Mouse (Mus musculus) retina, embryonic 14.5 days (tissue): Measurements from ENCODE around the gene Clip2.

ENCODE experiments used
- DNase-seq: peaks from one replicate; pipeline ENCODE4 v3.0.0-alpha.2; 2015; ENCODE audit warnings: low spot score

The Clip2 gene

DNA sequence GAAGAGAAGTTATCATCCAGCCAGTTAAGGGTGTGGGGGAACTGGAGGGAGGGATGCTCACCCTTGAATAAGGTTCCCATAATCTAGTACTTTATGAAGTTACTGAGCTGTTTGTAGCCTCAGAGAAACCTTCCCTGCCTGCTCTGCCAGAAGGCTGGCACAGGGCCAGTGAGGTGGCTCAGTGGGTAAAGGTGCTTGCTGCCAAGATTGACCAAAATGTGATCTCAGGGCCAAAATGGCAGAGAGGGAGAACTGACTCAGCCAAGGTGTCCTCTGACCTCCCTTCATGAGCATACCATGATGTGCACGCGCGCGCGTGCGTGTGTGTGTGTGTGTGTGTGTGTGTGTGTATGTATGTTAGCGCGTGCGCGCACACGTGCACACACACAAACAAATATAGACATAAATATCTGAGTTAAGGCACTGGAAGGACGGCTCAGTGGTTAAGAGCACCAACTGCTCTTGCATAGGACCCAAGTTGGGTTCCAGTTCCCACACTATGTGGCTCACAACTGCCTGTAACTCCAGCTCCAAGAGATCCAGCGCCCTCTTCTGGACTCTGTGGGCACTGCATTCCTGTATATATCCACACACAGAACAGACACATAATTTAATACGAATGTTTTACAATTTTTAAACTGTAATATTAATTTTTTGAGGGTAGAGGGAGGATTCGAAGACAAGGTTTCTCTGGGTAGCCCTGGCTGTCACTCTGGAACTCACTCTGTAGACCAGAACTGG lies 26.1 kb downstream of the Clip2 start:
- no peak for DNase-seq

DNA sequence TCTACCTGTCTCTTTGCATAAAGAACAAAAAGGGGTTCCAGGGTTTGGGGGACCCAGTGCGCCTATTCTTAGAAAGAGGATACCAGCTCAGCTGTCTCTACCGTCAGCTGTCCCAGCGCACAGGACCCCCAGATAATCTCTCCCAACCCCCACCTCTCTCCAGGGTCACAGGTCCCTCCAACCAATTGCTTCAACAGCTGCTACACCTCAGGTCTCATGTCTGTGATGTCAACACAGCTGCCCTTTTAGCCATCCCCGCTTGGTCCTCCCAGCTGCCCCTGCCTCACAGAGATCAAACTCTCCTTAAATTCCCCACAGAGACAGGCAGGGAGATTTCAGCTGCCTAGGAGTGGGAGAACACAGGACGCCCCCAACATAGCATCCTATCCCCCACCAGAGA lies 28.5 kb downstream of the Clip2 start:
- DNase-seq: no peak

DNA sequence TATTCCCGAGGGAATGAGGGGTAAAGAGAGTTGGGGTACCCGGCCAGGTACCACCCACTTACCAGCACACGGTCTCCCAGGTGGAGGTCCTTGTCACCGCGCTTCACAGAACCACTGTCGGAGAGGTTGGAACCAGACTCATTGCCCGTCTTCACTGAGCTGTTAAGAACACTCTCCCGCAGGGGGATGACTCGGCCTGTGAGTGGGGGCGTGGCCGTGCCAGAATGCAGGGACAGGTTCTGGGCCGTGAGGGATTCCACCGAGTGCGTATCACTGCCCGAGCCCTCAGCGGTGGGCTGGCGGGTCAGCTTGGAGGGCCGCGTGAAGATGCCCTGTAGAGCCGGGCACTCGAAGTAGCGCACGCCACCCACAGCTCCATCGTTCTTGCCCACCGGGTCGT lies 29.7 kb downstream of the Clip2 start:
- DNase-seq: no peak

DNA sequence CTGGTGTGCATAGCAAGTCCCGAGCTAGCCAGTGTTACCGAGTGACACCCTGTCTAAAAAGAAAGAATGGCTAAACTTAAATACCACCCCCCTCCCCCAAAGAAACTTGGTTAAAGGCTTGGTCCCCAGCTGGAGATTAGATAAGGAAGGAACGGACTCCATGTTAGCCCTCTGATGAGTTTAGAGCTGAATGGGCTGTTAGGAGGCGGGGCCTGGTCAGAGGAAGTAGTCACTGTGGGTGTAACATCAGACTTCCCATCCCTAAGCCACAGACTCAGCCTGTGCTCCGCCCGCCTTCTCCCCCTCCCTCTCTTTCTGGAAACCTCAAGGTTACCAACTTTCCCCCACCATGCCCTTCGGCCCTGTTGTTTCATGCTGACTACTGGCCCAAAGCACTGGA lies 30.4 kb downstream of the Clip2 start:
- no peak for DNase-seq

DNA sequence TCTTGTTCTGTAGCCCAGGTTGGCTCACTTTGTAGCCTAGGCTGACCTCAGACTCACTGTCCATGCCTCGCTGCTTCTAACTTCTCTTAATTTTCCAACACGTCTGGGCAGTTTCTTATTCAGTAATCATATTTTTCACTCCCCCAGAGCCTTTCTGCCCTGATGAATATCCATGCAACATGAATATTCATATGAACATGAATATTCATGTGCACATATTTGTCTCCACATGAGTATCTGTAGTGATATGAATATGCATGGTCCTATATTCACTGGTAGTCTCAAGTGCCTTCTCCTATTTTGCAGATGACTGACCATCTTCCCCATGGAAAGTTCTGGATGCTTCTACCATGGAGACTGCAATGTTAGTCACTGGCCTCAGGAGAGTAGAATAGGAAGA lies 31.1 kb downstream of the Clip2 start:
- no peak for DNase-seq

DNA sequence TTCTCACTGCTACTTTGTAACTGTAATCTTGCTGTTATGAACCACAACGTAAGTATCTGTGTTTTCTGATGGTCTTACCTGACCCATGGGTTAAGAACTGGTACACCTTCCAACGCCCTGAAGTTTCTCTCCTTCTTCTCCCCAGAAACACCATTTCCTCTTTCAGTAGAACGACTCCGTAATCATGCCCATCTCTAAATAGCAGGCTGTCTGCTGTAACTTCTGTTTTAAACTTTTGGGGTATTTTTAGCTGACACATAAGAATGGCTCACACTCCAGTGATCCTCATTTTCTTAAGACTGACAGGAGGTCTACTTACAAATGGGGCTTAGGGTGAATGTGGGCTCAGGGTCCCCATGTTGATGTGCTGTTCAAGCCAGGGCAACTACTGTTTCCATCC lies 32.1 kb downstream of the Clip2 start:
- no peak for DNase-seq

DNA sequence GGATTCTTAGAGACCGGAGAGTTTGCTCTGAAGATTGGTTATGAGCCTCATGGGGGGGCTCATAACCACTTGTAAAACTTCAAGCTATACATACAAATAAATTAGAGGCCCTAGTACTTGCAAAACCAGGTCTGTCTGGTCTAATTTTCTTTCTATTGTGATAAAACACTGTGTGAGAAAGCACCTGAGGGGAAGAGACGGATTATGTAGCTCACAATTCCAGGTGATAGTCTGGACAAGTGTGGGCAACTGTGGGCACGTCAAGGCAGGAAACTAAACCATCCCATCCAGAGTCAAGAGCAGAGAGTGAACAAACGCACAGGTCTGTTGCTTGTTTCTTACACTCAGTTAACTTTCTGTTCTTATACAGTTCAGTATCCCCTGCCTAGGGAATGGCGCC lies 32.8 kb downstream of the Clip2 start:
- no peak for DNase-seq

DNA sequence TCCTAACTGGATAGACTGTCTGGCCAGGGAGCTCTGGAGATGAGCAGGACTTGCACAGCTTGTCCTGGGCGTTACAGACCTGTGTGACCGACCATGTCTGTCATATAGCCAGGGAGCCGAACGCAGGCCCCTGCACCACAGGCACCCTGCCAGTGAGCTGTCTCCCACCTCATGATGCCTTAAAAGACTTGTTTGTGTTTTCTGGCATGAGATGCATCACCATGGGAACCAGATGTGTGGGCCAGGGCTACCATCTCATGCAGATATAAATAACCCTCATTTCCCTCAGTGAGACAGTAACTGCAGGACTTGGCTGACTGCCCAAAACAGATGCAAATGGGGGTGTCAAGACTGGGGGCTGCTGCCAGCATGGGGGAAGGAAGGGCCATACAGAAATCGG lies 40.1 kb downstream of the Clip2 start:
- DNase-seq: no peak

DNA sequence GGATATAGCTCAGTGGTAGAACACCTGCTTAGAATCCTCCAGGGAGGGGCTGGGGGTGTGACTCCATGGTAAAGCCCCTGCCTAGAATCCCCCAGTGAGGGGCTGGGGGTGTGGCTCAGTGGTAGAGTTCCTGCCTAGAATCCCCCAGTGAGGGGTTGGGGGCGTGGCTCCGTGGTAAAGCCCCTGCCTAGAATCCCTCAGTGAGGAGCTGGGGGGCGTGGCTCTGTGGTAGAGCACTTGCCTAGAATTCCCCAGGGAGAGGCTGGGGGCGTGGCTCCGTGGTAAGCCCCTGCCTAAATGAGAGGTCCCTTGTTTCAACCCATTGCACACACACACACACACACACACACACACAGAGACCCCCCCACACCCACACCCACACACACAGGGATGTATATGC lies 42.0 kb downstream of the Clip2 start:
- no peak for DNase-seq

DNA sequence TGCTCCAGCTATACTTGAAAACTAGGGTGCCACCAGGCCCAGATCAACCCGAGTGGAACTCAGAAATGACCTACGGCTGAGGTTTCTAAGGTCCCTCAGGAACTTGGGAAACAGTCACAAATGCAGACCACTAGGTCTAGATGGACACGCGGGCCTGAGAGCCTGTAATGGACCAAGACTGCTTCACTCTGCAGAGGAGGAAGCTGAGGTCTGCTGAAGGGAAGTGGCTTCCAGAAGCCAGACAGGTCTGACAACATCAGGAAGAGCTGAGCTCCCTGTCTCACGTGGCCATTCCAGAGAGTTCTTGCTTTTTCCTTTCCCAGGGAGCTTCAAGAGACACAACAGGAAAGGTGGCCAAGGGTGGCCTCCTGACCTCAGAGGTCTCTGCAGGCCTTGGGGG lies 43.3 kb downstream of the Clip2 start:
- no peak for DNase-seq

DNA sequence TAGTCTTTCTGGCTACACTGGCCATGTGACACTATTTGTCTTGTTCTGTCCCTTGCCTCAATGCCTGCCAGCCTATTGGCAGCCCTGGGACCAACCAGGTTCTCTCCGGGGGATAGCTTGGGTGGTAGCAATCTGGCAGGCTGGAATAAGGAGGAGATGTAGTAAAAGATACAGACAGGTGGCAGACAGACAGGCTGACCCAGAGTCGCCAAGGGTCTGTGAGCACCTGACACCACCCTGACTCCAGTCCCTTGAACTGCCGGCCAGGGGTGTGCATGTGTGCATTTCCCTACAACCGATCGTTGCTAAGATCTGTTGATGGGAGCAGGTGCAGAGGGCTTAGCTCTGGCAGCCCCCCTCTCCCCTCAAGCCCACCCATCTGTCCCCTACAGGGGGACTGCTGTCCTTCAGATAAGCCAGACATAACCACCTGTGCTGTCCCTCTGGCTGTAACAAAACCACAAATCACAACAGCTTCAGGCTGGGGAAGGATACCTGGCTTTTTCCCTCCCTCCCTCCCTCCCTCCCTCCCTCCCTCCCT lies 44.3 kb downstream of the Clip2 start:
- no peak for DNase-seq

DNA sequence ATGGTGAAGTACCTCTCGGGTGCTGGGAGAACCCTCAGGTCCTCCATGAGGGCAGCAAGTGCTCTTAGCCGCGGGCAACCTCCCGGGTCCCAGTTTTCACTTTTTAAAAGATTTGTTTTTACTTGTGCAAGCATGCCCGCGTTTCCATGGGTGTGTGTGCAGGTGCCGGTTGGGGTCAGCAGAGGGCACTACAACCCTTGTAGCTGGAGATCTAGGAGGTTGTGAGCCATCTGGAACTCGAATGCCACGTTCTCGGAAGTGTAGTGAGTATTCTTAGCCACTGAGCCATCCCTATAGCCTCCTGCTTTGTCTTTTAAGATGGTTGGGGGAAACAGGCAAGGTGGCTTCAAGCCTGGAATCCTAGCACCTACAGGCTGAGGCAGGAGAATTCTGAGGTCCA lies 44.9 kb downstream of the Clip2 start:
- peak; percentile 75 for DNase-seq

DNA sequence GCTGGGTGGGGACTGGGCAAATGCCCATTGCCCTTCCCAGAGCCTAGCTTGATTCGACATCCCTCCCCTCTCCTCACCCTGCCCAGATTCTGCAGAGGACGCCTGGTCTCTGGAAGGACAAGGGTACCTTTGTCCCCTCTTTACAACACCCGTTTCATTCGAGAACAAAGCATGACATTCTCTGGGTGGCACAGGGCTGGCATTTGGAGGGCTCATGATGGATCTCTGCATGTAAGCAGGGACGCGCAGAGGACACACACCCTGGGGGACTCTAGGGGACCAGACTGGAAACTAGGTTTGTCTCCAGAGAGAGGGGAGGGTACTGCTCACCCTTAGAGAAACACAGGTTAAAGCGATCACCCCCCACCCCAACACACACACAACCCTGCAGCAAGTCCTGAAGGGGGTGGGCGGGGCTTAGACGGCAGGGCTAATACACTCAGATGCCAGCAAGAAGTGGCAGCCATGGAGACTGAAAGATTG lies 46.4 kb downstream of the Clip2 start:
- DNase-seq: no peak

DNA sequence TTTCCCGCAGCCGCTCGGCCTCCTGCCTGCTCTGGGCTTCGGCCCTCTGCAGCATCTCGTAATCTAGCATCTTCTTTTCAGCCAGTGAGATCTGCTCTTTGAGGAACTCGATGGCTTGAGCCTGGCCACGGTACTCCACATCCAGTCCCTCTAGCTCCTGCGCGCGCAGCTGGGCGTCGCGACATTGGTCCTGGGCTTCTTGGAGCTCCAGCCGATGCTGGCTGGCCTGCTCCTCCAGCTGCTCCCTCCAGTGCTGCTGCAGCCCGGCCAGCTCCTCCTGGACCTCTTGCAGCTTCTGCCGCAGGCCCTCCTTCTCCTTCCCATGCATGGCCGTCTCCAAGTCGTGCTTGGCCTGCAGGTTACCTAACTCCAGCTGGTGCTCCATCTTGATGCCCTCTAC lies 49.6 kb downstream of the Clip2 start:
- no peak for DNase-seq

DNA sequence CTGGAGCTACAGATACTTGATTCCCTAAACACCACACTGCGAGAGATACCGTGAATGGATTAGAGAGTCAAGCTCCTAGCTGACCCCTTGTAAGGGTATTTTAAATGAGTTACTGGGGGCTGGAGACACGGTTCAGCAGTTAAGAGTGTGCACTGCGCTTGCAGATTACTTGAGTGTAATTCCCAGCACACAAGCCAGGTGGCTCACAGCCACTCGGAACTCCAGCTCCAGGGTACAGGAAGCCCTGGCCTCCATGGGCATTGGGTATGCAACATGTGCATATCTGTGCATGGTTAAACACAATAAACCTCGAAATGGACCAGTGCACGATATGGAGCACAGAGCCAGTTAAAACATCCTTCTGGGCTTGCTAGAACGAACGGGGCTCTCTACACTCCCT lies 50.8 kb downstream of the Clip2 start:
- no peak for DNase-seq

DNA sequence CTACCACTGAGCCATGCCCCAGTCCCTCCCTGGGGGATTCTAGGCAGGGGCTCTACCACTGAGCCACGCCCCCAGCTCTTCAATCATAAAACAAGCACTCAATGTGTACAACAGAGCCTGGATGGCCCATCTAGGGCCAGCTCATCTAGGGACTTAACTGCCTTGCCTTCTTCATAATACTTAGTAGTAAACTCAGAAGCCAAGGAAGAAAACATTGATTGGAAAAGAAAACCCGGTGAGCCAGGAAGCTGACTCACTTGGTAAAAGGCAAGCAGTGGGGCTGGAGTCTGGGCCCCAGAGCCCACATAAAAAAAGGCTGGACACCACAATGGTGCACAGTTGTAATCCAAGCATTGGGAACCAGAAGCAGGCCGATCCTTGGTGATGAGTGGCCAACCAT lies 51.6 kb downstream of the Clip2 start:
- no peak for DNase-seq

DNA sequence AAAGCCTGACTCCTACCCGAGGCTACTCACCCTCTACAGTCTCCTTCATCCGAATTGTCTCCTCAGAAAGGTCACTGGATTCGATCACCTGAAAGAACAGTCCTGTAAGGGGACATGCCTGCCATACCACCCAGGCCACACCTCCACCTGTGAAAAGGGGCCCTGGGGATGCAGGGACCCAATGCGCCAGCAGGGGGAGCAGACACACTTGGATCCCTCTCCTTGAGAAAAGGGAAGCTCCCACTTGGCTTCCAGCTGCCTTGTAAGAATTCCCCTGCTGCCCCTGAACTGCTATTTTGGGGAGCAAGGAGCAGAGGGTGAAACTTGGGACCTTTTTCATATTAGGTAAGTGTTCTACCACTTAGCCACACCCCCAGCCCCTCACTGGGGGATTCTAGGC lies 52.2 kb downstream of the Clip2 start:
- peak; percentile 62 for DNase-seq

DNA sequence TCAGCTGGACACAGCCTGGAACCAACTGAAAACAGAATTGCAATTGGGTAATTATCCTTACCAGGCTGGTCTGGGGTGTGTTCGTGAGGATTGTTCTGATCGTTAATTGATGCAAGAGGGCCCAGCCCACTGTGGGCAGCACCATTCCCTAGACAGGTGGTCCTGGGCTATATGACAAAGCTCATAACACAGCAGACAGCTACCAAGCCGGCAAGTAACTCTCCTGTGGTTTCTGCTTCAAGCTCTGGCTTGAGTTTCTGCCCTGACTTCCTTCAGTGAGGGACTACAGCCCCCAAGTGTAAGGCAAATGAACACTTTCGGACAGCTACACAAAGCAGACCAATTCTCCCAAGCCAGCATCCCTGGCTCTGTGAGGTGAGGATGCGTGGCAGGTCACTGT lies 55.2 kb downstream of the Clip2 start:
- DNase-seq: no peak

DNA sequence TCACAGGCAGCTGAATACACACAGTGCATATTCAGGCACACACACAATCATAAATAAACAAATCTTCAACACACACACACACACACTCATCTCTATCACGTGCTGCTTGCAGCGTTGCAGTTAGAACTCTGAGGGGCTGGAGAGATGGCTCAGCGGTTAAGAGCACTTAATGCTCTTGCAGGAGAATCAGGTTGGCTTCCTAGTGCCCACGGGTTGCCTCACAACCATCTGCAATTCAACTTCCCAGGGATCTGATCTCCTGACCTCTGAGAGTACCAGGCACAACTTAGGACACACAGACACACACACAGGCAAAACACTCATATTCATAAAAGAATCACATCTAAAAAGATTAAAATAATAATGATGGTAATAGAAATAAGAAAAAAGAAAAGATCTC lies 56.4 kb downstream of the Clip2 start:
- no peak for DNase-seq

DNA sequence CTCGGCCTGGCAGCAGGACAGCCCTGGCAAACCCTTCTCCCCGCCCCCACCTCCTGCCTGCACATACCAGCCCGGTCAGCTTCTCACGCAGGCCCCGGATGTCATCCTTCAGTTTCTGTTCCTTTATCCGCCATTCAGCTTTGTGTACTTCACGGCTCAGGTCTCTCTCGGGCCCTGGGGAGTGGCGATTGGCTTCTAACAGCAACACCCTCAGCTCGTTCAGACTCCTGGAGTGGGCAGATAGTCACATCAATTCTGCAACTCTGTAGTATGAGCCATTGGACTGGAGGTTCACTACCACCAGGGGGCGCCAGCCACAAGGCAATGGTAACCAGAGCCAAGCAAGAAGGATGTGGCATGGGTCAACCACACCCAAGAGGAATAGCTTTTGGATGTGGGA lies 58.1 kb downstream of the Clip2 start:
- DNase-seq: peak; percentile 93

DNA sequence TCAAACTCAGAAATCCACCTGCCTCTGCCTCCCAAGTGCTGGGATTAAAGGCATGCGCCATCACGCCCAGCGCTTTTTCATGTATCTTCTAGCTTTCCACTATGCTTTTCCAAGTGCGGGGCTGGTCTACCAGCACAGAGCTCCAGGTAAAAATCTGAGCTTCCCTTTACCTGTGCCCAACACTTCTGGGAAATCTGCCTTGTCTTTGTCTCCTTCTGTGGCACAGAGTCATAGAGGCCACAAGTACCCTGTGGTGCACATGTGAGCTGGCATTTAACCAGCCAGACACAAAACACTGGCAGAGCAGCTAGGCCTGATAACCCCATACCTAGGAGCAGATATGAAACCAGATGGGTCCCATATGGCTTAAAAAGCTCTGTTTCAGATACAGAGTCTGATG lies 59.3 kb downstream of the Clip2 start:
- no peak for DNase-seq

DNA sequence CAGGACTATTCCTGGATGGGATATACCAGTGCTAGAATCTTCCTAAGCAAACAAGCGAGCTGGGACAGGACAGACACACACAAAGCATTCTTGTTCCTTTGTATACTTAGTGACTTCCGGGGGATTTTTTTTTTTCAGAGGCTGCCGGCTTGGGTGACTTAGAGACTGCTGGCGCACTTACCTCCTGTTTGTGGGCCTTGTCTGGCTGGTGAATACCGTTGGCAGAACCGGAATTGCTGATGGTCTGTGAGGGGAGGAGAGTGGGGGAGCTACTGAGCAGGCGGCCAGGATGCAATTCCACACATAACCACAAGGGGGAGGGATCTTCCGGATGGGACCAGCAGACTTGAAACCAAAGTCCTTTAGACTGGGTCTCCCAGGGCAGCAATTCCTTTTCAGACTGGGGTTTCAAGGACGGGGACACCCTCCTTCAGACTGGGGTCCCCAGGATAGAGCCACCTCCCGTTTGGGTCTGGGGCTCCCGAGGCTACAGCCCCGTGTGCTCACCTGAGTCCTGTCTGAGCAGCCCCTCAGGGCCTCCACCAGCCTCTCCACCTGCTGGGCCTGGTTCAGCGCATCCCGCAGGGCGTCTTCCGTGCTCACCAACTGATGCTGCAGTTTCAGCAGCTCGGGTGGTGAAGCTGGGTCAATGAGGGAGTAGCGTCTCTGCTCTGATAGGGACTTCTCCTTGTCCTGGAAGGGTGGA lies 60.4 kb downstream of the Clip2 start:
- DNase-seq: peak; percentile 93

DNA sequence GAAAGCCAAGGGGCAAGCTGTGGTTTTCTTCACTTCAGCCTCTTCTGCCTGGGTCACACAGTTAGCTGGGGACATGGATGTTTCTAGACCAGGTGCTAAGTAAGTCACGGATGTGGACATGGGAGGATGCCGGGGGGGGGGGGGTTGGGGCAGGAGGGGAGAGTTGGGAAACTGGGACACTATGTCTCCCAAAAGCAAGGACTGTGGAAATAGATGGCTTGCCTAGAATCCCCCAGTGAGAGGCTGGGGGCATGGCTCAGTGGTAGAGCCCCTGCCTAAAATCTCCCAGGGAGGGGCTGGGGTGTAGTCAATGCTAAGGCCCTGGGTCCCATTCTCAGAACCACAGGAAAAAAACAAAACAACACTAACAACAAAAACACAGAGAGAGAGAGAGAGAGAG lies 61.0 kb downstream of the Clip2 start:
- DNase-seq: no peak

DNA sequence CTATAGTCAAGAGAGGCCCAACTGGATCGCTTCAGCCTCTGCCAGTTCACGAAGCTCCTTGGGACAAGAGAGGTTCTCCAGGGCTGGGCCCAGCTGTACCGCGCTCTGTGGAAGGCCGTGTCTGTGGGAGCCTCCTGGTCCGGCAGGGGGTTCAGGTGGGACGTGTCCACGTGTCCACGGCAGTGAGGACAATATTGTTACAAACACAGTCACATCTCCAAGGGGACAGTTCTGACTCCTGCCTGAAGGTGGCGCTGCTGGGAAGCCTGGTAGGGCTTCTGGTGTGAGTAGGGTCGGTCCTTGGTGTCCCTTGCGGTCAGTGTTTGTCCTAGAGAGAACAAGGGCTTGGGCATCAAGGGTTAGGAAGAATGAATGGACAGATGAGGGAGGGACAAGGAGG lies 61.8 kb downstream of the Clip2 start:
- DNase-seq: peak; percentile 47
